Mouse (Mus musculus): ENCODE data around the gene Kctd11.
"Not testable (repeated sequence)": the region's sequence is repeated elsewhere in the genome, so short reads cannot be mapped to it uniquely, and the experiment has no call there.

Gene Kctd11

DNA sequence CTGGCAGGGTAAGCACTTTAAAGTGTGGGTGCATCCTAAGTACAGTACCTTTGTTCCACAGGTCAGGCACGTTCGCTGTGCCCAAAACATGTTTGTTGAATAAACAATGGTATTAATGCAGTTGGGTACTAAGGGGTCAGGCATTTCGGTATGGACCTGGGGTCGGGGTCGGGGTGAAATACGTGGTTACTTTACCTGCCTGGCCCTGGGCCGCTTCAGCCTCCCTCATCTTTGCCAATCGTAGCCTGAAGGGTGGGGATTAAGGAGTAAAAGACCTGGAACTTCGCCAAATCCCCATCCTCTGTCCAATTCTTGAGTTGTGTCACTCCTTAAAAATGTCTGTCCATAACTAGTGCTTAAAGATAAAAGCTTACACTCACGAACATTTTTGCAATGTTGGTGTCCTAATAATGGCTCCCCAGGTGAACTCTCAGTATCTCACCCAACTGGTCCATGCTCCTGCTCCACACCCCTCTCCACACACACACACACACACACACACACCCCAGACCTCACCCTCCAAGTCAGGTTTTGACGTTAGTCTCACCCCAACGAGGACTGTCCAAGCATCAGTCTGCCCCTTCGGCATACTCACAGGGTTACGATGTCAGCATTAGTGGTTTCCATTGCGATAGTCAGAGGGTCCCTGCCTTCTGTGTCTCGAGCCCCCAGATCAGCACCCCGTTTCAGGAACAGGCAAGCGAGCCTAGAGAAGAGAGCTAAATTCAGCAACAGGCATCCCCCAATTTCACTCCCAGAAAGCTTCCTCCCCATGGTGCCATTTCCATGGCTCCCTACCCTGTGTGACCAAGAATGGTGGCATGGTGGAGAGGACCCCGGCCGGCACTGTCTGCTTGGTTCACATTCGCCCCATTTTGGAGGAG, 823 bp upstream of the Kctd11 start:
- no peak for DNase-seq

DNA sequence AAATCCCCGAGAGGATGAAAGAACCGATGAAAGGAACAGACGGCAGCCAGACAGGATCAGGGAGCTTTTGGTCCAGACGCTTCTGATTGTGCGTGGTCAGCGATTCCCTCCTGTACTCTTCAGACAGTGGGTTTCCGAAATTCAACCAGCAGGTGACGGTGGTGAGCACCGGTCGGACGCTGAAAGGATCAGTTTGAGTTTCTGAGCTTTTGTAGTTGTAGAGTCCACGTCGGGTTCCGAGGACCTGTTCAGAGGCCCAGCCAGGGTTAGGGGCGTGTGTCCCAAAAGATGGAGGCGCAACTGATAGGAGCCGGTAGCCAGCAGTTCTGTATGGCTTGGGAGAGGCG, 727 bp downstream of the Kctd11 start:
- peak; percentile 86 for DNase-seq

- no peak for DNase-seq
These were observed 1.5 kb downstream of the Kctd11 start for GRCm38 (mm10) chr11:69879711-69880110.

DNA sequence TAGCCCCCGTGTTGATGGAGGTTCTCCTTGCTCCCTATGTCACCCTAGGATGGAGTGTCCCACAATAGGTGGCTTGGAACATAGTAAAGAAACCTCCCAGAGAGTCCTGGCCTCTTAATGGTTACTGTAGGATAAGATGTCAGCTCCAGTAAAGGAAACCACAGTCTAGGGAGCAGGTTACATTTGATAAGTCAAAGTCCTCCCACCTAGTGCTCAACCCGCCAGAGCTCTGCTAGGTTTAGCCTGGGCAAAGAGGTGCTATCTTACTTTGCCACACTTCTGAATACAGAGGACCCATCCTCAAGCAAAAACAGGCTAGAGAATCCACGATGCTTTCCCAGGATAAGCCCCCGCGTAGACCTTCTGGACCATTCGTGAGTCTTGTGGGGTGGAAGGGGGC, 2.3 kb downstream of the Kctd11 start:
- no peak for DNase-seq

DNA sequence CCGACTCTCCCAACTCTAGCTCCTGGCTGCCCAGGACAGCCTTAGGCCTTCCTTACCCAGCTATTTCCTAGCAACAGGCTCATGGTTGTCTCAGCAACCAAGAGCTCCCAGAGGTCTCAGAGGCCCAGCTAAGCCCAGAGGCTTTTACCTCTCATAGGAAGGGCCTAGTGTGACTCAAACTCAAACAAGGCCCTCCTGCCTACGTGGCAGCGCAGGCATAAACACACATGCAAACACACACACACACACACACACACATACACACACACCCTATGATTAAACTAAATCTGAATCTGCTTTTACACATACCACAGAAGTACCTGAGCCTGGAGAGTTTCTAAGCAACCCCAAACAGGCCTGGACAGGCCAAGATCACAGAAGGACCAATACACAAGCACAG, 2.8 kb downstream of the Kctd11 start:
- DNase-seq, result no peak

- DNase-seq, result peak; percentile 8
These were observed 3.3 kb downstream of the Kctd11 start, which contains the start of gene Tmem95 for GRCm38 (mm10) chr11:69877878-69878277. TSS of gene Tmem95 (minus strand) at chr11:69878018.

- peak; percentile 90 for DNase-seq
These were observed 4.3 kb downstream of the Kctd11 start for GRCm38 (mm10) chr11:69876867-69877266.

- peak; percentile 74 for DNase-seq
These were observed 5.0 kb downstream of the Kctd11 start for GRCm38 (mm10) chr11:69876186-69876585.

GRCm38 (mm10) chr11:69872451-69872850, 8.8 kb downstream of the Kctd11 start:
- DNase-seq, result no peak

DNA sequence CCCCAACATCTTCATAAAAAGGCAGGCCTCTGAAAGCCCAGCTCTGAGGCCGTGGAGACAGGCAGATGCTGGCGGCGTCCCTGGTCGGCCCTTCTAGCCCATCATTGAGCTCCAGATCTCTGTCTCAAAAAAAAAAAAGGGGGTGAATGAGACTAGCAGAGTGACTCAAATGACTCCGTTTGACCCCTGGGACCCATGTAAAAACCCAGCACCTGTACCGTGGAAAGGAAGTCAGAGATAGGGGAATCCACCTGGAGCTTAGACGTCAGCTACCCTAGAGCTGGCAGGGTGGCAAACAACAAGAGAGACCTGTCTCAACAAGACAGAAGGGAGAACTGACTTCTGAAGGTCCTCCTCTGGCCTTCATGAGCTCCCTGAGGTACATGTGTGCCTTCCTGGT, 9.4 kb downstream of the Kctd11 start:
- no peak for DNase-seq

DNA sequence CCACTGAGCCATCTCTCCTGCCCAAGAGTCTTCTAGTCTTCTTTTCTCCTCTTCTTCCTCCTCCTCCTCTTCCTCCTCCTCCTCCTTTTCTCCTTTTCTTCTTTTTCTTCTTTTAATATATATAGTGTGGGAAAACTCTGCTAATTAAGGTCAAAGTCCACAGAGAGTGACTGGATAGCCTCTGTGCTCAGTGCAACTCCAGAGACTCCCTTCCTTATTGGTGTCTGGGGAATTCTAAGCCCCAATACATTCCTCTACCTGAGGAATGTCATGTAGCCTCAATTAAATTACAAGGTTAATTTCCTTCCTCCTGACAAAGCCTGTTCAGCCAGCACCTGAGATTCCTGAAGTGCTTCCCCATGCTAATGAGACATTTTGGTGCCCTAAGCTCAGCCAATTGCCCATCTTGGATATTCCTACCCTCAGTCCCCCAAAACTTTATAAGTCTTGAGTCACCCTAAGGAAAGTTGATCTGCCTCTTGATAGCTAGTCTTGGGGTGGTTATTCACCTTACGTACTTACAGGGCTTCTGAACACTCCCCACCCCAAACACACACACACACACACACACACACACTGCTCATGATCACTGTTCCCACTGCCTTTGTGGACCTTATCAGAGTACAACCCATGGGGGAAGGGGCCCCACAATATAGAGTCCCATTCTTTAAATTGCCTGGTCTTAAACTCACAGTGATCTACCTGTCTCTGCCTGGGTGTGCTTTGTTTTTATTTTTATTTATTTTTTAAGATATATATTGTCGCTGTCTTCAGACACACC, 10.7 kb downstream of the Kctd11 start:
- no peak for DNase-seq

DNA sequence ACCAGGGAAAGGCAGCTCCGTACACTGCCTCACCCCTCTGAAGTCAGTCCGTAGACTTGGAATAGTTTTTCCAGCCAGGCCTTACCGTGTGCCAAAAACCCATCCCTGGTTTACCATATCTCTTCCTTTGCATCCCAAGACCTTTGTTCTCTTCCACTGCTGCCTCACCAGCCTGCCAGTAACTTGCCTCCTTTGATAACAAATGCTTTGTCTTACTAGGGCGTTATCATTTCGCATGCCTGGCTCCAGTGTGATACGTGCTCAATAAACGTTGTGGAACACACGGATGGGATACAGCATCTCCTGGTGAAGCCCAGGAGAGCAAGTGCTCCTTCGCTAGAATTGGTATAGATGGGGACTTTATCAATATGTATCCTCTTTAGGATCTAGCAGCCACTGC, 13.9 kb downstream of the Kctd11 start:
- DNase-seq, result no peak

- DNase-seq, result no peak
These were observed 15.6 kb downstream of the Kctd11 start for GRCm38 (mm10) chr11:69865561-69865960.

GRCm38 (mm10) chr11:69864138-69864860, 16.9 kb downstream of the Kctd11 start:
- no peak for DNase-seq

DNA sequence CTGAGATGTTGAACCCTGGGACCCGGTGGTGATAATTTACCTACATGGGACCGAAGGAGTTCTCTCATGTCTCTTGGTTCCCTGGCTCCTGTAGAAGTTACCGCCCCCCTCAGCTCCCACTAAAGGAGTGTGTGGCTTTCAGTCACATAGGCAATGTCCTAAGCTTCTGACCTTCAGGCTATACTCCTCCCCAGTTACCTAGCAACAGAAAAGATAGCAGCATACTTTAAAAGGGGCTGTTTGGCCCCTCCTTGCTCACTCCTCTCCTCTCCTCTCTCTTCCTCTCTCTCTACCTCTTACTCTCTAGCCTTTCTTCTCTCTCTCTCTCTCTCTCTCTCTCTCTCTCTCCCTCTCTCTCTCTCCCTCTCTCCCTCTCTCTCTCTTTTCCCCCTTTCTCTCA, 17.5 kb downstream of the Kctd11 start:
- not testable (repeated sequence) for DNase-seq

DNA sequence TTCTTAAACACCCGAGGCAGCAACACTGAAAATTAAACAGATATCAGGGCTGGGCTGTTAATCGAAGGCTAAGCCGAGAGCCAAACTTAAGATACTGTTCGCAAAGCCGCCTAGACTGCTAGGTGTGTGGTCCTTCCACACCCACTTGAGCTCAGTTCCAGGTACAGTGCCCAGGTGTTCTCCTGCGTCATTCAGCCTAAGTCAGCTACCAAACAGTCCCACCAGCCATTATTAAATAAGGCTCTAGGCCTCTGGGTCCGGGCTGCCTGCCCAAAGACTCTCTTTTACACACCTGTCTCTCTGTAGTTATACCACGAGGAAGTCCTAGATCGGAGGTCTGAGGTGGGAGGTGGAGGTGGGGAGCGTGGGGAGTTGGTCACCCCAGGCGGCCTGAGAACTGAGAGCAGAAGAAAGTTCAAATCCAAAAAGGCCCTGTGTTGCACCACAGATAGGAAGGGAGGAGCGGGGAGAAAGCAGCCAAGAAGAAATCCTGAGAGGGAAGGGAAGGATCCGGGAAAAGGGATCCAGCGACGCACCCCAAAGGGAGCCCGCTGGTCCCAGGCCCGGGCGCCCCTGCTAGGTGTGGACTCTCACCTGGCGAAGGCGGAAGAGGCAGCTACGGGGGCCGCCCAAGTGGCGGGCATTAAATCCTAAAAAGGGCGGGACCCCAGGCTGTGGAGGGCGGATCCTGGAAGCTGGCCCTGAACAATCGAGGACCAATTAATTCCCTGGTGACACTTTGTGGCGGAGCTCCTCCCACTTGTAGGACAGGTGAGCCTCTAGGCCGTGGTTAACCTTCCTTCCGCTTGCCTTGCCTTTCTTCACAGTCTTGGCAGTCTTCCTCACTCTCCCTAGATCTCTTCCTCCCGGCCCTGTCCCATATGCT, 22.9 kb downstream of the Kctd11 start, which contains the start of gene Tnk1:
Gene Tnk1 (minus strand): TSS at position 618 of the 886 bp plus-strand sequence.
- peak; percentile 75 for DNase-seq

GRCm38 (mm10) chr11:69855347-69855746, 25.9 kb downstream of the Kctd11 start:
- DNase-seq, result peak; percentile 50

DNA sequence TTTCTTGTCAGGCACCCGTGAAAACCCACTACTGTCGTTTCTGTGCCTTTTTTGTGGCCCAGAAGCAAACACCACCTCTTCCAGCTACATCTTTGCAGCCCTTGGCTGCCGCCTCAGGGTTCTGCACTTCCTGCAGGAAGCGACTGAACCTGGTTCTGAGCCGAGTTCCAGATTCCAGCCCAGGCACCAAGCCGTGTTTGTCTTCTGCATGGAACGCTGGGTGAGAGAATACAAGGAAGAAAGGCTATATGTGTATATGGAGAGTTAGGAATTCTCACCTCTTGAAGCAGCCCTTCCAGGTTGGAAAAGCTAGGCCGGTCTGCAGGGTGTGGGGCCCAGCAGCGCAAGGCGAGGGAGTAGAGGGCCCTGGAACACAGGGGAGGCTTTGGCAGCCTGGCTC, 26.5 kb downstream of the Kctd11 start:
- no peak for DNase-seq

DNA sequence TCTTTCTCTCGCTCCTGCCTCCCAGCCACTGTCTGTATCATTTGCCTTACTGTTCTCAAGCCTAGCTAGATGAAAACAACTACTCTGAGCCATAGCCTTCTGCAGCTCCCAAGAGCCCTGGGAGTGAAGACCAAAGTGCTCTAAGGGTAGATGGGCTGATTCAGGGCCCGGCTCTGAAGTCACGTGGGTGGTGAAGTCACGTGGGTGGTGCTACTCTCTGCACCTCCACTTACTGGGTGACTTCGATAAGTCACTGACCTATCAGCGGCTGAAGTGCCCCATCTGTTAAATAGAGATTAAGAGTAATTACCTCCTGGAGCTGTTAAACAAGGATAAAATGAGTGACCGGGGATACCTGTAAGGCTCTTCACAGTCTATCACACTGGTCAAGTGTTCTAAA, 27.2 kb downstream of the Kctd11 start:
- no peak for DNase-seq

DNA sequence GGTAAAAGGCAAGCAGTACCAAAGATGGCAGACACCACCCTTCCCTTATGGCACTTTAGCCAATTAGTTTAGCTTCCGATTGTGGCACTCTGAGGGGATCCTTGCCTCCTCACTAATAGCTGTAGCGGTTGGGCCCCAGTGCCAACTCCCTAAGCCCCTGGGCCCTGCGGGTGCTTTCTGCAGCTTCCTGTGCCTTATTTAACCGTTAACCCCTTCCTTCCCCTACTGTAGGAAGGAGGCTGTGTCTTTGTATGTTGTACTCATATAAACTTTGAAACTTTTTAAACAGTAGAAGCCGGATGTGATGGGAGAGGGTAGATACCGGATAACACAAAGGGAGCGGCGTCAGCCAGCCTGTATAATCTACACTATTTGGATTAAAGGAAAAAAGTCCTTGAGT, 30.5 kb downstream of the Kctd11 start:
- no peak for DNase-seq

- no peak for DNase-seq
These were observed 31.3 kb downstream of the Kctd11 start for GRCm38 (mm10) chr11:69849884-69850283.

- DNase-seq, result no peak
These were observed 32.1 kb downstream of the Kctd11 start for GRCm38 (mm10) chr11:69849128-69849527.
